Mouse (Mus musculus): Measurements from ENCODE around the gene Kmt5b.

Kmt5b gene

GRCm38 (mm10) chr19:3767276-3767780, at the start of gene Kmt5b:
TSS of gene Kmt5b (plus strand) at chr19:3767421.
- no peak for DNase-seq

- DNase-seq = peak; percentile 77
These were observed 48.5 kb upstream of the Kmt5b start for GRCm38 (mm10) chr19:3718481-3719361.

GRCm38 (mm10) chr19:3719362-3719891, 47.8 kb upstream of the Kmt5b start:
- peak; percentile 45 for DNase-seq

- DNase-seq = no peak
These were observed 44.1 kb upstream of the Kmt5b start for GRCm38 (mm10) chr19:3723170-3723569.

GRCm38 (mm10) chr19:3723904-3724303, 43.3 kb upstream of the Kmt5b start:
- peak; percentile 63 for DNase-seq

GRCm38 (mm10) chr19:3724779-3725178, 42.4 kb upstream of the Kmt5b start:
- DNase-seq = peak; percentile 78

- no peak for DNase-seq
These were observed 38.3 kb upstream of the Kmt5b start for GRCm38 (mm10) chr19:3728901-3729300.

- peak; percentile 49 for DNase-seq
These were observed 36.2 kb upstream of the Kmt5b start for GRCm38 (mm10) chr19:3730781-3731646.

- DNase-seq = no peak
These were observed 31.2 kb upstream of the Kmt5b start for GRCm38 (mm10) chr19:3736001-3736400.

GRCm38 (mm10) chr19:3739650-3740049, 27.6 kb upstream of the Kmt5b start:
- DNase-seq = no peak

- DNase-seq = no peak
These were observed 24.5 kb upstream of the Kmt5b start for GRCm38 (mm10) chr19:3742716-3743115.

- peak; percentile 16 for DNase-seq
These were observed 23.9 kb upstream of the Kmt5b start for GRCm38 (mm10) chr19:3743362-3743761.

GRCm38 (mm10) chr19:3743851-3744512, 23.2 kb upstream of the Kmt5b start:
- peak; percentile 76 for DNase-seq

GRCm38 (mm10) chr19:3752621-3753239, 14.5 kb upstream of the Kmt5b start:
- no peak for DNase-seq

GRCm38 (mm10) chr19:3753240-3753633, 14.0 kb upstream of the Kmt5b start:
- no peak for DNase-seq

- no peak for DNase-seq
These were observed 13.5 kb upstream of the Kmt5b start for GRCm38 (mm10) chr19:3753738-3754137.

GRCm38 (mm10) chr19:3757861-3758260, 9.4 kb upstream of the Kmt5b start:
- DNase-seq = no peak

GRCm38 (mm10) chr19:3765221-3765820, 1.9 kb upstream of the Kmt5b start:
- no peak for DNase-seq

GRCm38 (mm10) chr19:3766378-3766777, 843 bp upstream of the Kmt5b start:
- no peak for DNase-seq

GRCm38 (mm10) chr19:3767781-3768696, 818 bp downstream of the Kmt5b start:
- DNase-seq = peak; percentile 90

Data from thymus, postnatal 14 days (tissue).